Mouse (Mus musculus): ENCODE data around the gene Hspb7.

DNA sequence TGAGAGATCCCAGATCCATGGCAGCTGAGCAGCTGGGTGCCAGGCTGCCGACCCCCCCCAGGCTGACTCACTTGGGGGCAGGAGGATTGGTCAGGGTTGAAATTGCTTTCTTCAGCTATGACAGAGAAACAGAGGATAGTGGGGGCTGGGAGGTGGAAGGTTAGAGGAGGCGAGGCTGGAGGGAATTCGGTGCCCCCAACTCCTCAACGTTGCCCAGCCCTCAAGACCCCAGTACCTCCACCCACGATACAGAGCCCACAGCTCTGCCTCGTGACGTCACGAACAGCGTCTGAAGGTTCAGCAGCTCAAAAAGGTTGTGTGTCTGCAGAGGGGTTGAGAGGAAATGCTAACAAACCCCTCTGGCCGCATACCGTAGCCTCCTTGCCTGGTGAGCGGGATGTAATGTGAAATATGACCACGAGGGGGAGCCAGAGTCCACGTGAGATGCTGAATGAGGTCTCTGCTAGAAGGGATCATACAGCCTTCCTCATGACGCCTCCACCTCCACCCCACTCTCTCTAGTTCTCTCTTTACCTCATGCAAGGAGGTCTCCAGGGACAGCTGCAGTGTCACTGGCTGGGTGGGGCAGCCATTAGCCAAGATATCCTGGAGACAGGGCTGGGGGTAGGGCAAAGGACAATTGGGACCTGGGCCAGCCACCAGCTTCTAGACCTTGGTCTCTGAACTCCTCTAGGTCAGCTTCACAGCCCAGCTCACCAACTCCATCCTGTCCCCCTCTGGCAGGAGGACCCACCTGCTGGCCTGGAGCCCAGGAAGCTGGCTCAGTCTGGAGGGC lies 15.9 kb upstream of the Hspb7 start:
- TF ChIP-seq CTCF (IDR thresholded peaks at IDR 0.05; ENCODE audit: control insufficient read depth, insufficient read depth, insufficient read length) = peak; percentile 90
- no peak for TF ChIP-seq CEBPB (IDR thresholded peaks at IDR 0.05; ENCODE audit: low read depth)
- TF ChIP-seq USF1 (IDR thresholded peaks at IDR 0.05; ENCODE audit: low read depth) = no peak
- TF ChIP-seq MYOD1 (IDR thresholded peaks at IDR 0.05; ENCODE audit: control insufficient read depth, insufficient read length, low read depth) = no peak
- TF ChIP-seq FOSL1 (IDR thresholded peaks at IDR 0.05; ENCODE audit: insufficient read depth, low read length, poor library complexity, severe bottlenecking) = no peak
- TF ChIP-seq MAX (IDR thresholded peaks at IDR 0.05) = no peak
- no peak for TF ChIP-seq MYOG (IDR thresholded peaks at IDR 0.05; ENCODE audit: control insufficient read depth, extremely low read depth, insufficient read length)

Measured in C2C12 (cell line).